Mouse (Mus musculus) induced T-regulatory cell, adult 2 months (primary cell): Measurements from ENCODE around the gene Capn15.
A peak's percentile ranks its signal among the peaks of the same experiment; 100 is the strongest.

Source experiments
- DNase-seq: peaks from one replicate; pipeline ENCODE4 v3.0.0-alpha.2; 2012; ENCODE audit warnings: low read depth

The Capn15 gene

DNA sequence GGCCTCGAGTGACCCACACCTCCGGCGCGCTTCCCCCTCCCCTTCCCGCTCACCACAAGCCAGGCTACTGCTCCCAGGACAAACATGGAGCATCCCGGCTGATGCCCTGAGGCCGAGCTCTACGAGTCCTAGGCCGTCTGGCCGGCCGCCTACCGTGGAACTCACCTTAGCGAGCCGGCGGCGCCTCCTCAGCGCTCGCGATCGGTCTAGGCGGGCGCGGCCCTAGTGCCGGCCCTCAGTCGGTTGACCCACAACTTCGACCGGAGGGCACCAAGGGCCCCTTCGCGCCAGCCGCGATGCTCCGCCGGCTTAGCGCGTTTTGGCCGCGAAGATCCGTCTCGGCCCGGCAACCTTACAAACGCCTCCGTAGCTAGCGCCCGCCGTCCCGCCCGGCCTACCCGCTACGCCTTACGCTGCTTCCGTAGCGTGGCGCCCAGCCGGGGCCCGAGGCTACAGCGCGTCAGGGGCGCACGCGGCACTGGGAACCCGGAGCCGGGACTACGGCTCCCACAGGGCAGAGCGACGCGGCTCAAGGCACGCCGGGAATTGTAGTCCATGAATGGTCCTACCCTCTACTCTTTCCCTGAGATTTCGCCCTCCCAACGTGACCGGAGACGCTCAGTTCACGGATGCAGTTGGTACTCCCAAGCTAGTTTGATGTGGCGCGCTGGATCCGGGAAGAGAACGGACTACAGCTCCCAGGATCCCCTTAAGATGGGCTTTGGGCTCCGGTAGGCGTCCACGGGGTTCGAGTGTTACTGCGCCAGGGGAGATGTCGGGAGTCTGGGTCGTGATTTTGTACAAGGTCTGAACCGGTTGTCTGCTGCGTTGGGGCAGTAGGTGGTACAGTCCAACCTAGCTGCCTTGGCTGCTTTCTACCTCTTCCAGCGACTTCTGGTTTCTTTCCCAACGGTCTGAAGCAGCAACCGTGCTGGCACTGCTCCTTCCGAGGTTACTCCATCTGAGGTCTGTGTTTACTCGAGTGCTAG lies at the start of gene Capn15:
Gene Capn15 (minus strand): TSS at position 491 of the 989 bp plus-strand sequence.
- DNase-seq, result peak; percentile 93

DNA sequence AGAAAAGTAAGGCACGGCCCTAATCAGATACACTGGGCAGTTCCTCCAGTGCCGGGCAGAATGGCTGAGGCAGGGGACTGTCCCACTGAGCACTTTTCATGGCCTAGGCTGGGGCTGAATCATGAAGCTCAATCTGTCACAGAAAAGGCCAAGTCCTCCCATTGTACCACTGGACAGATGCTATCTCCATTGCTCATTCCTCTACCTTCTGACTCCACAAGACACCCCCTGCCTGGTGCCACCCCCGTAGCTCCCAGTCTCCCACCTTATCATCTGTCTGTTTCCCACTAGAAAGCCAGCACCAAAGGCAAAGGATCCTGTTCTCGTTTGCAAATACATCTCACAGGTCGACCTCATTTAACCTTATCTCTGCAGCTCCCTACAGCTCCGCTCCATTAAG lies 46.4 kb upstream of the Capn15 start:
- DNase-seq, result no peak

DNA sequence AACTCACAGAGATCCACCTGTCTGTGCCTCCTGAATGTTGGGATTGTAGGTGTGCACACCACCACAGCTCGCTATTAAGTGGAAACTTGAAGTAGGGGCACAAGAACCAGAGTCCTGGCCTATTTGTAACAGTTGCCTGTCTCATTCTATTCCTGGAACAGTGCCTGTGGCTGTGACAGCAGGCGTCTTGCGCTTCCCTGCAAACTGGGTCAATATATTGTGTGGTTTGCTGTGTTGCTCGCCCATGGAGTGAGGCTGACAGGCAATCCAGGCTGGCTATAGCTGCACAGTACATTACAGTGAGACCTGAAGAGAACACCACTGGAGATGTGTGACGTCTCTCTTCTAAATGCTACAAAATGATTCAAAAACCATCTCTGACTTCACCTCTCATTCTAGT lies 46.0 kb upstream of the Capn15 start:
- DNase-seq, result no peak

DNA sequence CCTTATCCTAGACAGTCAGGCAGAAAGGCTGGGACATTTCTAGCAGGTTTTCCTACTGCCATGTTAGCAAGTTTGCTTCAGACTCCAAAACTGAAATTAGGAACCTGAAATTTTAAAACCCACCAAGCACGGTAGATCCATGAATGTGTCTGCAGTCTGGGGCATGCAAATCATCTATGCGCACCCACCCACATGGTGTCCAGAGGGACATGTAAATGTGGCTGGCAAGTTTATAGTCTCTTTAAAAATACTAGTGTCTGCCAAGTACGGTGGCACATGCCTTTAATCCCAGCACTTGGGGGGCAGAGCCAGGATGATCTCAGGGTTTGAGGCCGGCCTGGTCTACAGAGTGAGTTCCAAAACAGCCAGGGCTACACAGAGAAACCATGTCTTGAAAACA lies 42.7 kb upstream of the Capn15 start:
- DNase-seq, result no peak

DNA sequence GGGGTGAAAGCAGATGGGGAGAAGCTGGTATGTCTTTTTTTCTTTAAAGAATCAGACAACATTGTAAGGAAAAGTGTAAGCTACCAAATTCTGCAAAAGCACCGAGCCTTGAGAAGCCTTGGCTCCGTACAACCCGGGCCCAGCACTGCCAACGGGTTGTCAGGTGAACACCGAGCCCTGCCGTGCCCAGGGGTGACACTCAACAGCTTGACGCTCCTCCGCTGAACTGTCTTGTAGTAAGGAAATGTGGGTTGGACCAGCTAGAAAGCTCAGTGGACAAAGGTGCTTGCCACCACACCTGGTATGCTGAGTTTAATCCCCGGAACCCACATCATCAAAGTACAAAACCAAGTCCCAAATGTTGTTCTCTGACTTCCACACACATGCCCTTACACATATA lies 39.1 kb upstream of the Capn15 start:
- no peak for DNase-seq

DNA sequence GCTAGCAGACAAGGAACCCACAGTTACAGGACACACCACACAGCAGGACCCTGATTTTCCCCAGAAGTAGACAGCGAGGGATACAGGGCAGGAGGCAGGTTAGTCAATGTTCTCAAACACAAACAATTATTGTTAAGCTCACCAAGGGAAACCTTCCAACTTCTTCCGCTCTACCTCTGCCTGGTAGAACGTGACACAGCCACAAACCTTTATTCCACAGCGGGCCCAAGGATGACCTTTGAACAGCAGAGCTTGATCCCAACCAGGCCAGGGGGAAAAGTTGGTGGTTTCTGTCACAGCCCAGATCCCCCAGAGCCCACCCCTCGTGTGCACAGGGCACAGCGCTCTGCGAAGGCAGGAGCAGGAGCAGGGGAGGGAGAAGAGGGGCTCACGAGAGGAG lies 38.4 kb upstream of the Capn15 start:
- DNase-seq, result no peak

DNA sequence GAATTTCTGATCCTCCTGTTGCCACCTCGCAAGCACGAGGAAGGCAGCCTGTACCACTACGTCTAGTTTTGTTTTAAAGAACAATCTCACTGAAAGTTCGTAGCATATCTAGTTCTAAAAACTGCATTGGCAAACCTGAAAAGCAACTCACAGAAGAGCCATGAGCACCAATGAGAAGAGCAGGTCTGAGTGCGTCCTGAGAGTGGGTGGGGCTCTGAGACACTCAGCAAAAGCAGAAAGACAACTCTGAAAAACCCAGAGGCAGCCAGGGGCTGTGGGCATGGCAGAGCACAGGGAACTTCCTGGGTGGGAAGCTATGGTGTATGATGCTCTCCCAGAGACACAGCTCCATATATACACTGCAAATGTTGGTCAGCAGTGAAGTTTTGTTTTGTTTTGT lies 37.6 kb upstream of the Capn15 start:
- DNase-seq, result no peak

DNA sequence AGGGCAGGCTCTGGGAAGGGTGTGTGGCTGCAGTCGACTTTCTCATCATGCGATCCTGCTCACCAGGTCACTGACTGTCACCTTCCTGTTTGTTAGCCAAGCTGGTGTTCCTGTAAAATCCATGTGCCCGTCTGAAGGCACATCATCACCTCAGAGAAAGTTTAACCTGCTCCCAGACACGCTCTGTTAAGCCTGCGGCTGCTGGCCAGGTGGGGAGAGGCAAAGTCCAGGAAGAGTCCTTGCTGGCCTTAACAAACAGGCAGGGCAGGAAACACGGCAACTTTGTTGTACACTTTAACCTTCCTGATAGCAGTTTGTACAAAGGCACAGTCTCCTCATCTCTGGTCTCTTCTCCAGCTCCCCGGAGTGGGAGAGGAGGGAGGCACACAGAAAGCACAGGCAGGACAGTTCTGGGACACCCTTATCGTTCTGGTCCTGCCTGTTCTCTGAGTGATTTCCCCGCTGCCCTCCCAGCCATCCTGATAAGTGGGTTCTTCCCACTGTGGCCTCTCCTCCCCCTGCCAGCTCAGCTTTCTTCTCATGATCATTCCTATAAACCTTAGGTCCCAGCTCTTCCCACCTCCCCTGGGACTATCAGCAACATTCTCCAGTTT lies 36.2 kb upstream of the Capn15 start:
- no peak for DNase-seq

DNA sequence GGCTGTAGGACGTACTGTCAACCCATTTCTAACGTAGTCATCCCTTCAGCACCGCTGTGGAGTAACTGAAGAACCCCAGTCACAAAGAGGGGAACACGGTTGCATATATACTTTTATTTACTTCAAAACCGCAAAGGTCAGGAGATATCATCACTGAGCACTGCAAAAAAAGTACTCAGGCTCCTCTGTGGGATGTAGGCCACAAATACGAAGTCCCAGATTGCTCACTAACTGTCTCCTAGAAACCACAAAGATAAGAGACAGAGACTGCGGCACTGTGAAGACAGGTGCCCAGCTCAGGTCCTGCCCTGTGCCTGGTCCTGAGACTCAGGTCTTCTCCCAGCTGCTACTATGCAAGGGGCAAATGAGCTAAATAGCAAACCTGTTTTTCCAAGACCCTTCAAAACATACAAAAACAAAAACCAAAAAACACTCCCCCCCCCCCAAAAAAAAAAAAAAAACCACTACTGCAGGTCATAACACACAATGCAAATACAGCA lies 35.3 kb upstream of the Capn15 start:
- peak; percentile 42 for DNase-seq

DNA sequence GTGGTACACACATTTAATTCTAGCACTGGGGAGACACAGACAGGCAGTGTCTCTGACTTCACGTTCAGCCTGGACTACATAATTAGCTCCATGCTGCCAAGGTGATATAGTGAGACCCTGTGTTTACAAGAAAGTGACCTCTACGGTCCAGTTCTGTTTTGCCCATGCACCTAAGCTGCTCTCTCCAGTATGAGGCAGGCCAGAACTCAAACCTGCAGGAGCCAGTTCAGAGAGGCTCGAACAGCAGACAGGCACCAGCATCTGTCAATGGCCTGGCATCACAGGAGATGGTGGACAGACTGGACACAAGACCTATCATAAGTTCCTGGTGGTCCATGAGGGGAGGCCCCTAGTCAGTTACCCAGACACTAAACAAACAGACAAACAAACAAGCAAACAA lies 32.8 kb upstream of the Capn15 start:
- DNase-seq, result no peak

DNA sequence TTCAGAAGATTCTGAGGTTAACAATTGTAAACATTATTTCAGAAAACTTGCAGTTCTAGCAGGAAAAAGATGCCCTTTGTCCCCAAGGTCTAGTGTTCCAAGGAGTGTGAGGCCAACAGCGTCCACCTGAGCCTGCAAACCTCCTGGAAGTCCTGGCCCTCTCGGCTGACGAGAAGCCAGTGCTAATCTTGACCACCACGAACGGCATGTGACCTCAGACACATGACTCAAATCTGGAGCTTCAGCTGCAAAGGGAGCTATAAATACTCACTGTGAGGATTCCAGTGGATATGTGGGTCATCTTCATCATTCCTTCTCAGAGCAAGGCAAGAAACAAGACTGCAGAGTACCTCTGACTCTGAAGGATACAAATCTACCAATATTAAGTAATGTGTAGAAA lies 32.4 kb upstream of the Capn15 start:
- DNase-seq, result no peak

DNA sequence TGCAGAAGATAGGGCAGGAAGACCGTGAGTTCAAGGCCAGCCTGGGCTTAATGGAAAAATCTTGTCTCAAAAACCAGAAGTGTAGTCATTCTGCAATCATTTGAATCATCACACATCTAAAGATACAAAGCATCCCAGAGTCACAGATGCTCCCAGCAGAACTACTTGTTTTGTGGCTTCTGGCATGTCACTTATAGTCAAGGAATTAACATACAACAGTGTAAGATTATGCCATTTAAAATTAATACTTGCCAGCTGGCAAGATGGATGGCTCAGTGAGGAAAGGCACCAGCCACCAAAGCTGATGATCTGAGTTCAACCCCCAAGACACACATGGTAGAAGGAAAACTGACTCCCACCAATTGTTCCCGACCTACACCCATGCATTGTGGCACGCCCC lies 31.4 kb upstream of the Capn15 start:
- no peak for DNase-seq

DNA sequence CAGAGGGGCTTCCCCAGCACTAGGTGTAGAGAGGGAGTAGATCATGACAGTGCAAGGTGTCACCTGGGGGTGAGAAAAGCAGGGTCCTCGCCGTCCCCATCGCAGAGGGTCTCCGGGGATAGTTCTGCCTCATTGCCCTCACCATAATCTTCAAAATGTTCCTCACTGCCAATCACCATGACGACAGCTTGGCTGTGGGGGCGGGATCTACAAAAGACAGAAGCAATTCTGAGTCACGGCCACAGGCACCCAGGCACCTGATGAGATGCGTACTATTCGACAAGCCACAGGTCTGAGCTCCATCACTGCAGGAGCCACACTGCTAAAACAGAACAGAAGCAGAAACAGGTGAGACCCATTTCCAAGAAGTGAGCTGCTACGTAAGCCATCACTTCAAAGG lies 28.1 kb upstream of the Capn15 start:
- DNase-seq, result peak; percentile 40

DNA sequence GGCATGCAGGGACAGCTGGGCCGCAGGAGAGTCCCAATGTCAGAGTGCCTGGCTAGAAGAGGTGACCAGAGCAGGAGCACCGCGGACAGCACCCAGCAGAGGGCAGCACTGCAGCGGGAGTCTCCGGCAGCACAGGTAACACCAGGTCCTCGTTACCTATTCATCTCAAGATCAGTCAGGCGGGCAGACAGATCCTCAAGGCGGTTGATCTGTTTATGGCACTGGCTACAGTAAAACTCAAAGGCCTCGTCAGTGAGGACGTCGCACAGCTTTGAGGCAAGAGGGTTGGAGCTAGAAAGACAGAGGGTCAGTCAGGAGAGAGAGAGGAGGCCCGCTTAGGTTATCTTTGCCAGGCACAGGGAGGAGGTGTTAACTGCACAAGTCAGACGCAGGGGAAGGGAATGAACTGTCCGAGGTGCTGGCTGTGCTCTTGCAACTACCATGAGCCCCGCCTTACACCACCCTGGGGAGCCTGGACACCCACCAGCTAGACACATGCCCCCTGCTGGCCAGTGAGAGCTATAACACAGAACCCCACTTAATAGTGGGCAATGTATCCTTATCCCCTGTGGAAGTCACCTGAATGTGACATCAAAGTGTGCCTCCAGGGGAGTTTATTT lies 26.4 kb upstream of the Capn15 start:
- peak; percentile 91 for DNase-seq

DNA sequence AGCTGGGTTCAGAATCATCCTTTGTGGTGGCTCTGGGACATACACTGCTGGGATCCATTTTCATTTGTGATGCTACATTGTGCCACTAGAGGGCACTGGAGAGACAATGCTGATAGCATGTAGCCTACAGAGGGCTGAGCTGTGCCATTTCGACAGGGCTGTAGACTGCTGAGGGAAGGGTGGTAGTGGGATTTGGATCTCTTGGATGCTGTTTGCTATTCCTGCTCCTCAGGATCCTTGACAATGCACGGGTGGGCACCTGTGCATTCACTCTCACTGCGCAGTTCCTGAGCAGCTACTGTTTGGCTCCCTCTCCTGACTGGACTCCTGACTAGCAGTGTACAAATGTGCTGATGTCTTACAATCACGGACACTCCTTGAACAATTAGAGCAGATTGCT lies 23.9 kb upstream of the Capn15 start:
- DNase-seq, result peak; percentile 92

DNA sequence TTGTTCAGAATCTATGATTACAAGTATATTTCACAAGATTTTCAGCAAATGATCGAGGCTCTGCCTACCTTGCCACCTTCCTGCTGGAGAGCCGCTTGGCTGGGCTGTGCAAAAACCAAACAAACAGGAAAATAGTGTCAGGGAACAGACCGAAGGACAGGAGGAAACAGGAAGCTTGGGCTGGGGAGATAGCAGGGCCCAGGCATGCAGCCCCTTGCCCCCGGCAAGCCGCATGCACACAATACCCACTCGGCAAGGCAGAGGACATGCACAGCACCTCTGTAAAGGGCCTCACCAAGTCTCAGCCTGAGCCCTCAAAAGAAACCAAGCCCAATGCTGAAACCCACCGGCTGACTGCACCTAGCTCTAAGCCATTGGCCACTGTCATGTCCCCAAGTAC lies 23.2 kb upstream of the Capn15 start:
- no peak for DNase-seq

DNA sequence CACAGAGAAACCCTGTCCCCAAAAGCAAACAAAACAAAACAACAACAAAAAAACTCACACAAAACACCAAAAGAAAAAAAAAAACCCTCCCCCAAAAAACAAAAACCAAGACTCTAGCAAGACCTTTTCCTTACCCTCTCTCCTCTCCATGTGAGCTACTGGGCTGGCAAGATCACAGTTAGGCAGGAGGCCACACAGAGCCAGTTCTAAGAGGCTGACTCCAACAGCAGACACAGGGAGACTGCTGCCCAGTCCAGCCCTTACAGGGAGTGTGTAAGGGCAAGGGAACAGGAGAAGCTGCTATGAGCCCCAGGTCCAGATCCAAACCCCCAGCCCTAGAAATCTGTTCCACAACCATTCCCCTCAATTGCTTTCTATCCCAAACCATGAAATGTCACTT lies 22.7 kb upstream of the Capn15 start:
- DNase-seq, result no peak

DNA sequence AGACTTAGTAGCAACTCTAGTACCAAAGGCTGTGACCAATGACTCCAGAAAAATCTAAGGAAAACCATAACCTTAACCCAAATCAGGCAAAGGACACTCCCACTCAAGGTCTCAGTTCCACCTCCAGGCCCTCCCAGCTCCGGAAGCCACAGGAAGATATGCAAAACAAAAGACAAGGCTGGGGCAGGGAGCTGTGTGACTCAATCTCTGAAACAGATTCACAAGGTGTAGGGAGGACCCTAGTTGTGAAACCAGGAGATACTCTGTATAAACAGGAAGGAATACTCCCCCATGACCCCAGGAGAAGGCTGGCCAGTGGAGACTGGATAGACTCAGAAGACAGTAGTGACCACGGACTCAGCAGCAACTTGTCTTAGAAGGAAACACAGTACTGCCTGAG lies 22.1 kb upstream of the Capn15 start:
- DNase-seq, result no peak

DNA sequence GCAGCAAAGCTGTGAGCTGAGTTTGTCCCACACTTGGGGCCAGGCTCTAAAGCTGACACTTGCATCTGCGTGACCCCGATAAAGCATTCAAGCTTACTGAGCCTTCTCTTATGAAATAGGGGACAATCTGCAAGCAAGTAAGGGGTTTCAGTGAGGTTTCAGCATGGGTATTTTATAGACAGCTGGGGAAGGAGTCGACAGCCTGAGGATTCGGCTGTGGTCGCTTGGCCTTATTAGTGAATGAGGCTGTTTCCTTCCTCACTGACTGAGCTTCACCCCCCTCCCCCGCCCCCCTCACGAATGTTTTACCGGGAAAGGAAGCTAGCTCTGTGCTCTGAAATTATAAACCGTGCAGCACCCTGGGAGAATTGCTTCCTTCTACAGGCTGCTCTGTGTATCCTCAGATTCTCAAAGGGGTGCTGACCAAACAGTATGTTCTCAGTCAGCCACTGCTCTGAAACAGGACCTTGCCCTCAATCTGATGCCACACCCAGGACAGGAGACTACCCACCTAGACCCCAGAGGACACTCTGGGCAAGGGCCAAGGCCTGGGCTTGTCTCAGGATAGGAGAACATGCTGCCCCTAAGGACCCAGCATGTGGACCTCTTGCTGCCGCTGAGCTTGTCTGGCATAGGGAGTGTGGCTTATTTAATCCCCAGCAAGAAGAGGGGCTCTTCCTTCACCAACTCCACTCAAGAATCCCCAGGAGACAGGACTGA lies 20.3 kb upstream of the Capn15 start:
- no peak for DNase-seq

DNA sequence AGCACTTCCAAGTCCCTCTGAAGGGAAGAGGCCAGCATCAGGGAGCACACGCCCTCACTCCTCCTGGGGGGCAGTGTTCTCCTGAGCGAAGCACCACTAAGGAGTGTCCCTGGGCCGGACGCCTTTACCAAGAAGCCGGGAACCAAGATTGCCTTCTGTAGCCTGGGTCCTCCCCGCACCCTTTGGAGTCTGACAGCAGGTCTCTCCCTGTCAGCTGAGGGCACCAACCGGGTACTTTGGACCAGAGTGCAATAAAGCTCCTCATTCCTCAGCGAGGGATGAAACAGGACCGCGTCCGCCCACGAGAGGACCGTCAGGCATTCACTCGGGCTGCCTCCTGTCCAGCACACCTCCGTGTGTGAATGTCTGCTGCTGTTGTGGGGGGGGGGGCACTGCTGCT lies 19.1 kb upstream of the Capn15 start:
- DNase-seq, result no peak

DNA sequence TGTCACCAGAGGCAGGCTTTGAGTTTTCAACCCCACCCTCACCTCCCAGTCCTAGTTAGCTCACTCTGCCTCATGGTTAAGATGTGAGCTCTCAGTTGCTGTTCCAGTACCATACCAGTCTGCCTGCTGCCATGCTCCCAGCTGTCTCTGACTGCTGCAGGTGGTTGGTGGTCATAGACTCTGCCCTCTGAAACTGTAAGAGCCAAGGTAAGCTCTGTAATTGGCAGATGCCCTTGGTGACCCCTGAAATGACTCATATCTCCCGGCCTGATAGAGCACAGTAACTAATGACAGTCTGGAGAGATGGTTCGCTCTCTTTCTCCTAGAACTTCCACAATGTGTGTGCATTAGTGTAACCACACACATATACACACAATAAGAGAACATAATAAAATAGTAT lies 18.3 kb upstream of the Capn15 start:
- DNase-seq, result no peak

DNA sequence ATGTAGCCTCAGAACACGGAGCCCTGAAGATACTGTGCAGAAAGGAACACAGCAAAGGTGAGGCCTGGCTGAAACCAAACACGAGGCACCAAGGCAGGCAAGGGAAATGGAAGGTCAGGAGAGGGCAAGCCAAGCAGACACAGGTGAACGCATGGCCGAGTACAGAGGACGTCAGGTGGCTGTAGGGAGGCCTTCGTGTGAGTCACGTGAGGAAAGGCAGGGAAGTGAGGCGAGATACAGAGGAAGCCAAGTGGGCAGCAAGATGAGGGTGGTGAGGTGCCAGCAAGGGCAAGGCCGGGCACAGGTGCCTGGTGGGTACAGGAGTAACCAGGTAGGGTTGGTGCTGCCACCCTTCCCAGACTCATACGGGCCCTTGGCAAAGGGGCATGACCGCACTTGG lies 12.8 kb upstream of the Capn15 start:
- no peak for DNase-seq
